Mouse (Mus musculus): ENCODE data around the gene Xpo5. TPM values are rescaled to one million over a fixed set of nuclear protein-coding genes. Genes with fewer than 3 reads are reported as not detected.

Gene Xpo5
- 10 to 100 TPM; 20.5 to 21.7 TPM for total RNA-seq (2021)
- long read RNA-seq, experiment 1, full-length matches to known transcripts: 3 of 10 reads
- long read RNA-seq, experiment 1, partial matches to known transcripts: 2 of 10 reads
- long read RNA-seq, experiment 1, other reads (novel, unspliced or antisense): 5 of 10 reads
- long read RNA-seq, experiment 2, full-length matches to known transcripts: 2 of 3 reads
- long read RNA-seq, experiment 2, partial matches to known transcripts: 0 of 3 reads
- long read RNA-seq, experiment 2, other reads (novel, unspliced or antisense): 1 of 3 reads

DNA sequence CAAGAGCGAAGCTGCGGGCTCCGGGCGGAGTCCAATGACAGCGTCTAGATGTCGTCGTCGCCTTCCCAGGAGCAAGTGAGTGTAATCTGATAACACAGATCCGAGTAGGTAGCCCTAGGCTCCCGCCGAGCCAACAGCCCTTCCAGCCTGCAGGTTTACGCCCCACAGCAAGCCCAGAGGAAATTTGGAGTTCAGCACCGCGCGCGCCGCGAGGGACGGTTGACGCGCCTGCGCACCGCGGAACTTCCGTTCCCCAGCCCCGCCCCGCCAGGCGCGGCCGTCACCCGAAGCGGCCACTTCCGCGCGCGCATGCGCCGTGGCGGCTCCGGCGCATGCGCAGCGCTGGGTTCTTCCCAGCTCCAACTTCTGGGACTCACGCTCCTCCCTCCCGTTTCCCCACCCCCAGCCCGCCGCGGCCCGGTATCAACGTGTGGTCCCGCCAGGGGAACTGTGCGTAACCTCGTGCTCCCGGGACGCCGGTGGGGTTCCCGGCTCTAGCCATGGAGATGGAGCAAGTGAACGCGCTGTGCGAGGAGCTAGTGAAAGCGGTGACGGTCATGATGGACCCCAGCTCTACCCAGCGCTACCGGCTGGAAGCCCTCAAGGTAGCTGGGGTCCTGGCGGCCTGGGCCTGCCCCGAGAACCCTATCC, at the start of gene Xpo5, which contains the start of gene Polh:
TSS of gene Xpo5 (plus strand) at position 362 of the 651 bp plus-strand sequence.
TSS of gene Polh (minus strand) at position 225 of the 651 bp plus-strand sequence.
- peak; percentile 93 to 95 for DNase-seq

GRCm38 (mm10) chr17:46152847-46153782, 49.5 kb upstream of the Xpo5 start, which contains the start of gene Mad2l1bp:
TSS of gene Mad2l1bp (minus strand) at chr17:46153553.
- DNase-seq: peak; percentile 93 to 96

- no peak for DNase-seq
Measured at GRCm38 (mm10) chr17:46154336-46154735, 48.2 kb upstream of the Xpo5 start.

DNA sequence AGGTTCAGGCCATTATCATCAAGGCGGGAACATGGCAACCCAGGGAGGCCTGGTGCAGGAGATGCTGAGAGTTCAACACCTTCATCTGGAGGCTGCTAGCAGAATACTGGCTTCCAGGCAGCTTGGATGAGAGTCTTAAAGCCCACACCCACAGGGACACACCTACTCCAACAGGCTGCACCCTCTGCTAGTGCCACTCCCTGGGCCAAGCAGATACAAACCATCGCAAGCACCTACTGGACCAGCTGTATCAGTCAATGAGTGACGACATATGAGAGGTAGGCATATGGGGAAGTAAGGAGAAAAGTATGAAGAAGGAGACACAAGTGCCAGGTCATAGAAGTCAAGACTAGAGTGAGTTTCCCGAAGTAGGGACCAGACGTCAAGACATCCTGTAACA, 45.9 kb upstream of the Xpo5 start:
- DNase-seq: no peak

DNA sequence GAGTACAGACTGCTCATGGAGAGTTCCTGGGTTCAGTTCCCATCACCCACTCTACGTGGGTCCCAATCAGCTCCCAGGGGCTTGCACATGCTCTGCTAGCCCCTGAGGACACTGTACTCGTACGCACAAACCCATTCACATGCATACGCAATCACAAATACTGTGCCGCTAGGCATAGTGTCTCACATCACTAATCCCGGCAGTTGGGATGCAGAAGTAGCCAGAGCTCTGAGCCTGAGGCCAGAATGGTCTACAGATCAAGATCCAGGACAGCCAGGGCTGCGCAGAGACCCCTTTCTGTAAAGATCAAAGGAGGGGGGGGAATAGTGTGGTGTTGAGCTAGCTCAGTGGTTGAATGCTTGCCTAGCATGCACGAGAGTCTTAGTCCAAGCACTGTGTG, 45.5 kb upstream of the Xpo5 start:
- DNase-seq: no peak

DNA sequence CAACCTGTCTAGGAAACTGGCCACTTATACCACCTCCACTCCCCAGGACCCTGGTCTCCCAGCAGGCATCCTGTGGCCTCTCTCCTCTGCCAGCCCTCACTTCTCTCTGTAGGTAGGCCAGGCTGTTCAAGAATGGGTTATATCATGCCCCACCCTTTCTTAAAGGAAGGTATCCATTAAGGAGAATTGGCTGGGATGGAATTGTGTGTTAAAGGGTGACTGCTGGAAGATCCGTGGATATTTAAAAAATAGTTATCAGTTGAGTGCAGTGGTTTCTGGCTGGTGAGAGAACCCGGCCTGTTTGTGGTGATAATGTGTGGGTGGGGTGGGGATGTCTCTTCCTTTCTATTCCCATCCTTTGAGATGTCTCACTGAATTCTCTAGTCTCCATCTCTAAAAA, 43.3 kb upstream of the Xpo5 start:
- DNase-seq: no peak

DNA sequence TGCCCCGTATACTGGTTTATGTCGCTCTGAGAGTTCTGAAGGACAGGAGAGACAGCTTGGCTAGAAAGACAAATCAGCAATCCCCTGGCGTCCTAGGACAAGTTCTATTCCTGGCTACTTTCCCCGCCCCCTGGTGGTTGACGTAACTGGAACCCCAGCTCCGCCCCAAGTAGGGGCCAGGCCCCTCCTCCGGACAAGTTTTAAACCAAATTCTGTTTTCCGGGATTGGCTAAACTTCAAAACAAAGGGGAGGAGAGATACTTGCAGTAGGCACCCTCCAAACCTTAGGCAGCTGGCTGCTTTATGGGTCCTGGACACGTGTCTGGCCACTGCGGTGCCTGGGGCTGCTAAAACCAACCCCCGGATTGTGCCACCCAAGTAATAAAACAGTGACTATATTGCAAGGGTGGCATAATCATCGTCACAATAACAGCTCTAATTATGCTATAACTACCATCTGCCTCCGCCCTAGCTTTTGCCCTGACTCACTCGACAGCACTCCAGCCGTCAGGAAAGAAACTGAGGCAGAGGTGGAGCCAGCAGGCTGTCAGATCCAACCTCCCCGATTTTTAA, 42.4 kb upstream of the Xpo5 start:
- DNase-seq: peak; percentile 97 to 98

- peak; percentile 97 to 99 for DNase-seq
Measured at GRCm38 (mm10) chr17:46160686-46161085, 41.9 kb upstream of the Xpo5 start, which contains the start of gene Gtpbp2. TSS of gene Gtpbp2 (plus strand) at chr17:46161032.

GRCm38 (mm10) chr17:46161179-46161578, 41.4 kb upstream of the Xpo5 start:
- peak in 1 of 2 experiments; percentile 64 for DNase-seq

DNA sequence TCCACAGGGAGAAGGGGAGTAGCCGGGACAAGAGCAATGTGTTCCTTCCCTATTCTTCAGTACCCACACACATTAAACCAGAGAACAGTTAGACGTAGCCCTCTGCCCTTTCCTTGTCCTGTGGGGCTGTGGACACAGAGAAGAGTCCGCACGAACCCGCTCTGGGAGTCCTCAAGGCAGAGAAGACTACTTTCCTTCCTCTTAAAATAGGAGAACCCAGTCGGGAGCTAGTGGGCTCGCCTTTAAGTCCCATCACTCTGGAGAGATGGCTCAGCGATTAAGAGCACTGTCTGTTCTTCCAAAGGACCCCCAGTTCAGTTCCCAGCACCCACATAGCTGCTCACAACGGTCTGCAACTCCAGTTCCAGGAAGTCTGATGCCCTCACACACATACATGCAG, 40.9 kb upstream of the Xpo5 start:
- no peak for DNase-seq

DNA sequence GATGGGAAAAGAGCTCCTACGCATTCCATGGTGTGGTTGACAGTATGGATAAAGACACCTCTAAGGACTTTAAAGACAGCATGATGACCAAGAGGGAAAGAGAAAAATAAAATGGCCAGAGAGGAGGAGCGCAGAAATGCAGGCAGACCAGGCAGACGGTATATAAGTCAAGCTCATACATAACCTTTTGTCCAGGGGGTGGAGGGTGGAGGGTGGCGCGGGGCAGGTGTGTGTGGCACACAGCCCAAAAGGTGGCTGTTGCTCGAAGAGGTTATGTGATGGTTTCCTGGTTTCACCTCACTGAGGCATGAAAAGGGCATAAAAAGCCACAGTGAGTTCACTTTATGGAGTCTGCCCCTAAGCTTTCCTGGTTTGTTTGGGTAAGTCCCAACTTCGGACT, 40.0 kb upstream of the Xpo5 start:
- no peak for DNase-seq

- DNase-seq: peak; percentile 42 to 68
Measured at GRCm38 (mm10) chr17:46162951-46163421, 39.6 kb upstream of the Xpo5 start.

DNA sequence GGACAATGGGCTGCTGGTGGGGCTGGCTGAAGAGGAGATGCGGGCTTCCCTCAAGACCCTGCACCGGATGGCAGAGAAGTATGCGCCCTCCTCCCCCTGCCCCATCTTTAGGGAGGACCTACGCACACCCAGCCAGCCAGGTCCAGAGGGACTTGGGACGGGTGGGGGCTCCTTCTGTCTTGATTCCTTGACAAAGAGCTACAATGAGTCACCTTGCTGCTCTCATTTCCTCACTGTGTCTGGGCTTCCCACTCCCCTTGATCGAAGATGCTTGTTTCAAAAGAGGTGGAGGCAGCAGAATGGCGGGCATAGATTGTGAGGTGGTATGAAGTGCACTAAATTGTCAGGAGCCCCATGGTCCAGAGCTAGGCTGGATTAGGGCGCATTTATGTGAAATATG, 38.3 kb upstream of the Xpo5 start:
- no peak for DNase-seq

DNA sequence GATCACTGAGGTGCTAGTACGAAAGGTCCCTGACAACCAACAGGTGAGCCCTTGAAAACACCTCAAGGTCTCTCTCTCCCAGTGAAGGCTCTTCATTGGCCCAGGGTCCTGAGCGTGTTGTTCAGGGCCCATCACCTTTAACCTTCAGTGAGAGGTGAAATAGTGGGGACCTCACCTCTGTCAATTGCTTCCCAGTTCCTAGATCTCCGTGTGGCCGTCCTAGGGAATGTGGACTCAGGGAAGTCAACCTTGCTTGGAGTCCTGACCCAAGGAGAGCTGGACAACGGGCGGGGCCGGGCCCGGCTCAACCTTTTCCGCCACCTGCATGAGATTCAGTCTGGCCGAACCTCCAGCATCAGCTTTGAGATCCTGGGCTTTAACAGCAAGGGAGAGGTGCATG, 37.8 kb upstream of the Xpo5 start:
- no peak for DNase-seq

- DNase-seq: no peak
Measured at GRCm38 (mm10) chr17:46165460-46165859, 37.1 kb upstream of the Xpo5 start.

DNA sequence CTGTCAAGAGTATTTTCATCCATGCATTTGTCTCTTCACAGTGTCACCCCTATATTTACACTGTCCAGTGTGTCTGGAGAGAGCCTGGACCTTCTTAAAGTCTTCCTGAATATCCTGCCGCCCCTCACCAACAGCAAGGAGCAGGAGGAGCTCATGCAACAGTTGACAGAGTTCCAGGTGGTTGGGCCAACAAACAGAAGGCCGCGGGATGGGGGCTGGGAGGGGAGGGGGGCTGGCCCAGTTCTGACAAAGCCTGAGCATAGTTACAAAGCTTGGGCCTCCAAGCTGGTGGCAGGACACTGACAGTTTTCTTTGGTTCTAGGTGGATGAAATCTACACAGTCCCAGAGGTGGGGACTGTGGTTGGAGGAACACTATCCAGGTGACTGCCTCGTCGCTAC, 36.3 kb upstream of the Xpo5 start:
- no peak for DNase-seq

- peak in 1 of 2 experiments; percentile 52 for DNase-seq
Measured at GRCm38 (mm10) chr17:46167014-46167413, 35.6 kb upstream of the Xpo5 start.

- peak; percentile 30 to 35 for DNase-seq
Measured at GRCm38 (mm10) chr17:46168318-46168717, 34.3 kb upstream of the Xpo5 start.

GRCm38 (mm10) chr17:46168768-46169167, 33.8 kb upstream of the Xpo5 start:
- DNase-seq: no peak

- no peak for DNase-seq
Measured at GRCm38 (mm10) chr17:46170538-46170937, 32.0 kb upstream of the Xpo5 start.

- DNase-seq: peak in 1 of 2 experiments; percentile 12
Measured at GRCm38 (mm10) chr17:46182273-46182672, 20.3 kb upstream of the Xpo5 start.

DNA sequence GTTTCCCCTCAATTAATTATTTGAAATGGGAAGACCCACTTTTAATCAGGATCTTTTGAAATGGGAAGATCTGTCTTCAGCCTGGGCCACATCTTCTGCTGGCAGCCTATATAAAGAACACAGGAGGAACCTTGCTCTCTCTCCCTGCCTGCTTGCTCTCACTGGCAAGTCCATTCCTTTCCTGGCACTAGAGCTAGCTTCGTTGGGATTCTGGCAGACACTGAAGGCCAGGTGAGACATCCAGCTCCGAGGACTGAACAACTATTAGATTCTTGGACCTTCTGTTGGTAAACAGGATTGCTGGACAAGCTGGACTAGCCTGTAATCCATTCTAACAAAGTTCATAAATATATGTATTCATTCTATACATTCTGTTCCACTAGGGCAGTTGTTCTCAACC, 13.8 kb upstream of the Xpo5 start:
- no peak for DNase-seq

Data from heart, adult 18-20 months (tissue).